Mouse (Mus musculus) olfactory bulb, adult 2 months (tissue): ENCODE data around the gene Asic2.

Source experiments
- CTCF ChIP-seq: fragments of 200-500 bp; IDR thresholded peaks from 2 replicates; pipeline ENCODE4 v1.5.1; 2012; ENCODE audit warnings: low read depth, mild to moderate bottlenecking, low read length, moderate library complexity; ENCODE audit not compliant: insufficient read depth
- POLR2A ChIP-seq: fragments of 200-500 bp; IDR thresholded peaks from 2 replicates; pipeline ENCODE4 v1.6.1; 2012; ENCODE audit warnings: mild to moderate bottlenecking, low read depth, low read length, moderate library complexity; ENCODE audit not compliant: insufficient read depth

DNA sequence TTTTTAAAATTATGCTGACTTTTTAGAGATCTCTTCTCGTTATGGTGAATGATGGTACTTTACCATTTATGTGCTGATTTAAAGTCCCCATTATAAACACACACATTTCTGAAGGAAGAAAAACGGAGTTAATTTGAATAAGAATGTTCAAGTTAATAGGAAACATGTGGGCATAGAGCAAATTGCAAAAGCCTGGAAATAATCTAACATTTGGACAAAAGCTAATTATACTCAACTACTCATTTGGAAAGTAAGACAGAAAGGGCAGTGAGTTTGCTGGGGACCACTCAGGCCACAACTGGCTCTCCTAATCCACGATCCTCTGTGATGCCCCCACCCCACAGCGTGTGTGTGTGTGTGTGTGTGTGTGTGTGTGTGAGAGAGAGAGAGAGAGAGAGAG is 253.5 kb downstream of the Asic2 start:
- TF ChIP-seq CTCF (no peak), POLR2A (no peak)
